Mouse (Mus musculus): ENCODE data around the gene Bpgm. TPM values are rescaled to one million over a fixed set of nuclear protein-coding genes. Genes with fewer than 3 reads are reported as not detected.

Bpgm gene
- total RNA-seq (2022) = 10 to 100 TPM; 67.9 to 77.1 (median 72.1) TPM

DNA sequence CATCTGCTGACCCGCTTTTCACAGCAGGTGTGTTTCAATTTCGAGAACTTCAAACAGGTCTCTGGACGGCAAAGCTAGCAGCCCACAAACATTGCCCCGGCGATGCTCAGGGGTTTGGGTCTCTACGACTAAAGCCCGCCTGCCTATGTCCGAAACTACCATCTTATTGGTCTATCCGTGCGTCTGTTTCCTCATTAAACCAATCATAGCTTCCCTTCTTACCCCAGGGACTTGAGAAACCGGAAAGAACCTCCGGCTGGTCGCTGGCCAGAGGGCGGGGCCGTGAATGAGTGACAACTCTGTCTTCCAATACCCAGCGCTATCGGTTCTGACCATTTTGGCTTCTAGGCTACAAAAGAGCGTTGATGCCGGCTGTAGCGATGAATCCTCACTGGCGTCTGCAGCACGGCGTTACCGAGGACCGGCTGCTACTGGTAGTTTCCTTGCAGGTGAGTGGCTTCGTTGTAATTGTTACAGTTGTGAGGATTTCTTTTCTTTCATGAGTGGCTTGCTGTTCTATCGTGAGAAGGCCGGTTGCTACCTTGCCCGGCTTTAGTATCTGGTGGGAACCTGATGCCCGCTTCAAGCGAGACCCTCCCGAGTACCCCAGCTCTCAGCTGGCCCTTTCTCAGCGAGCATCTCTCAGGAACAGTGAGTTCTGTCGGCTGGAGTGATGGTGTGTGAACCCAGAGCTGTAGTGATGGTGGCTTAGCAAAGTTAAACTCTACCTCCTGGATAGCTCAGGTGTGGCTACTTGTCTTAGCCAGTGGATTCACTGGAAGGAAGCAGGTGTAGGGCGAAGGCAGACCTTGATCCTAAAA lies at the start of gene Bpgm:
Gene Bpgm (plus strand): TSS at position 234 of the 821 bp plus-strand sequence.
- DNase-seq (ENCODE audit: low spot score in 2 of 2) = peak; percentile 99 to 100

DNA sequence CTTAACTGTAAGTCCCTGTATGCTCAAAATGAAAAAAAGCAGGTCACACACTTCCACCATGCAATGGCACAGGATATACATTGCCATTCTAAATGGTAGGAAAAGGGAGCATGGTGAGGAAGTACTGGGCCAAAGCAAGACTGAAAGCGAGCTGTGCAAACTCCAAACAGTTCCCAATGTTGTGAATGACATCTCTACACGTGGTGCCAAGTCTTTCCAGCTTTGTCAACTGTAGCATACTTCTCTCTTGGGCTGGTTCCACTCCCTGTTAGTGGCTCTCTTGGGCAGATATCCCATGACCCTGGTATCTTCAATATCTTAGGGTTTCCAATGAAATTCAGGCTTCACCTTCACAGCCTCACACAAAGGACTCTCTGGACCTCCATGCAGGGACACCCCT lies 37.0 kb upstream of the Bpgm start:
- DNase-seq (ENCODE audit: low spot score in 2 of 2) = no peak

- DNase-seq (ENCODE audit: low spot score in 2 of 2) = no peak
Measured at GRCm38 (mm10) chr6:34441556-34442257, 34.3 kb upstream of the Bpgm start.

GRCm38 (mm10) chr6:34443791-34444190 lies 32.2 kb upstream of the Bpgm start:
- DNase-seq (ENCODE audit: low spot score in 2 of 2) = no peak

DNA sequence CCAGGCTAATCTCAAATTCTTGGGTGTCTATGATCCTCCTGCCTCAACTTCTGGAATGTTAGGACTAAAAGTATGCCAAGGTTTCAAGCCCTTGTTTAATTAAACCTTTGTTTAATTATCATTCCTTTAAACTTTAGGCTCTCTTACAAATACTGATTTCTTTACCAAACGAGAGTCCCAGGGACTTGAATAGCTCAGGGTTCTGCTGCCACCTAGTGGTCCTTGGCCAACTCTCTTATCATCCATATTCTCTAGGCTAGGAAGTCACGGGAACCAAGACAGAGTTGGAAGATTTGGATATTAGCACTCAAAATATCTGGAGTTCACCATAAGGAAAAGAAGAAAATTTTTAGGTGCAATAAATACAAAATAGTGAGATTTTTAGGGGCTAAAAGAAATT lies 28.0 kb upstream of the Bpgm start:
- peak; percentile 10 to 35 for DNase-seq (ENCODE audit: low spot score in 2 of 2)

DNA sequence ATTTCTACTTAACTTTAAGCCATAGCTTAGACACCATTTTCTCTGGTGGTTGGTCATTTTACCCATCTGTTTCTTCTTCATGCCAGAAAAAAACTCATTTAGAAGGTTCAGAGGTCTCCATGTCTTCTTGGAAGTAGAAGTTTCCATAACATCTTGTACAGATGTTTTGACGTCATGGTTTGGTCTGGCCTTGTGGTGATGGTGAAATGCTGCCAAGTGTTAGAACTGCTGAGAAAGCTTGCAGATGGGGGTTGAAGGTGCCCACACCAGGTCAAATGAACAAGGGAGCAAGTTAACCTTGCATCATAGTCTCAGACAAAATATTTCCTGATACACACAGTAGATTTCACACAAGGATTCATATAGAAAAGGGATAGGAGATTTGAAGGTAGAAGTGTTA lies 27.3 kb upstream of the Bpgm start:
- DNase-seq (ENCODE audit: low spot score in 2 of 2) = no peak

- DNase-seq (ENCODE audit: low spot score in 2 of 2) = no peak
Measured at GRCm38 (mm10) chr6:34452963-34453770, 22.8 kb upstream of the Bpgm start.

DNA sequence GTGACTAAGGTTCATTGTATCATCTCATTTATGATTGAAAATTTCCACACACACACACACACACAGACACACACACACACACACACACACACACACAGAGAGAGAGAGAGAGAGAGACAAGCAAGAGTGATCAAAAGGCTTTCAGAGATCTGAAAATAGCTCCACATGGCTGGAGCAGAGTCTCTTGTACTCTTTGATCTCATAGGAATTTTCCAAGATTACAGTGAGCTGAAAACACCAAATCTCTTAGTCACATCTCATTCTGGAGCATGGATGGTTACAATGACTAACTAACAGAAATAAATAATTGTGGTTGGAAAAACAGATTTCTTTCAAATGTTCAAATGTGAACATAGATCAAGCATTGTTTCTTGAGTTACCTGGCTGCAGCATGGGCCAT lies 16.6 kb upstream of the Bpgm start:
- no peak for DNase-seq (ENCODE audit: low spot score in 2 of 2)

DNA sequence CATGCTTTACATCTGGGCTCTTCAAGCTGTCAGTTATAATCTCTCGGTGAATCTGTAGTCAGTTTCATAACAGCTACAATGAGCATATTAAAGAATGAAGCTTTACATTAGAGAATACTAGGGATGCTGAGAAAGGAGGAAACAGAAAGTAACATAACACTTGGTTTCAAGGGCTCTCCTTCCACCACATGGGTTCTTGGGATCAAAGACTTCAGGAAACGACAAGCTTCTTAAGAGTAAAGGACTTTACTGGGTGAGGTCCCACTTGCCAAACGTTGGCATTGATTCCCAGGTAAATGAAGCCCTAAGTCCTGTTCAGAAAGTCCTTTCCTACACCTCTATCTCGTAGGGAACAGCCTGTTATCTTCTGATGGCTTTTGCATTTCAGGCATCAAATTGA lies 15.4 kb upstream of the Bpgm start:
- DNase-seq (ENCODE audit: low spot score in 2 of 2) = no peak

- no peak for DNase-seq (ENCODE audit: low spot score in 2 of 2)
Measured at GRCm38 (mm10) chr6:34463582-34463981, 12.4 kb upstream of the Bpgm start.

- DNase-seq (ENCODE audit: low spot score in 2 of 2) = no peak
Measured at GRCm38 (mm10) chr6:34471434-34472110, 4.4 kb upstream of the Bpgm start.

DNA sequence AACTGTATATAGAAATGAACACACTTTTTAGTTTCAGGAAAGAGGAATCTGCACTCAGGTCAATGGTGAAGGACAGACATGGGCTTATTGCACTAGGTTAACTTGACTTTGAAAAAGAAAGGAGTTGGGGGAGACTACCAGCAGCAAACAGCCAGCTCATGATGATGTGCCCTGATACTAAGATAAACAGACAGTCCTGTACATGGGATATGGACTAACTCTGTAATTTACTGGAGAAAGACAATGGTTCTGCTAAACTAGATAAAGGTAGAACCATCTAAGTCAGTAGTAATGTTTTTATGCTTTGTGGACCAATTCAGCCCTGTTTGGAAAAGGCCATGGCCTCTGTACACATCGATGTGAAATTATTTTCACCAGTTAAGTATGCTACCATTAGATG lies 2.7 kb upstream of the Bpgm start:
- no peak for DNase-seq (ENCODE audit: low spot score in 2 of 2)

DNA sequence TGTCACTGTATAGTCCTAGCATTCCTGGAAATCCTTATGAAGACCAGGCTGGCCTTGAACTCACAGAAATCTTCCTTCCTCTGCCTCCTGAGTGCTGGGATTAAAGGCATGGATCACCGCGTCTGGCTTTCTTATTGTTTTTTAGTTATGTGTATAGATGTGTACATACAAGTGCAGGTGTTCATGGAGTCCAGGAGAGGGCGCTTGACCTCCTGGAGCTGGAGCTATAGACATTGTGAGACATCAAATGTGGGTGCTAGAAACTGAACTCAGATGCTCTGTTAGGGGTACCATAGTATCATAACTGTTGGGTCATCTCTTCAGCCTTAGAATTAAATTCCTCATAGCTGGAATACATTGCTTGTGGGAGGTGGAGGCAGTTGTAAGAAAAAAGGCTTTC lies 2.0 kb upstream of the Bpgm start:
- no peak for DNase-seq (ENCODE audit: low spot score in 2 of 2)

DNA sequence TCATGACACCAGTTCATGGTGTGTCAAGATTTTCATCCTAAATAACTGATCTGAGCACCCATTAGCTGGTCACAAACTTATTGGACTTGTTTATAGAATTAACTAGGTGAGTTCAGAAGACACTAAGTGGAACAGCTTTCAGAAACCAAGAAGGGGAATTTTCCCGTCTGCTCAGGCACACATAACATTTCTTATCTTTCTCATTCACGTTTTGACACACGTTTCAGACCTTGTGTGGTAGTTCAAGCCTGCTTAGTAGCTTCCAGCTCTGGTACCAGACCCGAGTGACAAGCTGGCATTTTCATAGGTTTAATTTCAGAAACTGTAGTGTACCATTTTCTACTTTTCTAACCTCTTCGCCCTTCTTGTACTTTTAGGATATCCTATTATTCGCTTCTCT lies 616 bp upstream of the Bpgm start:
- no peak for DNase-seq (ENCODE audit: low spot score in 2 of 2)

DNA sequence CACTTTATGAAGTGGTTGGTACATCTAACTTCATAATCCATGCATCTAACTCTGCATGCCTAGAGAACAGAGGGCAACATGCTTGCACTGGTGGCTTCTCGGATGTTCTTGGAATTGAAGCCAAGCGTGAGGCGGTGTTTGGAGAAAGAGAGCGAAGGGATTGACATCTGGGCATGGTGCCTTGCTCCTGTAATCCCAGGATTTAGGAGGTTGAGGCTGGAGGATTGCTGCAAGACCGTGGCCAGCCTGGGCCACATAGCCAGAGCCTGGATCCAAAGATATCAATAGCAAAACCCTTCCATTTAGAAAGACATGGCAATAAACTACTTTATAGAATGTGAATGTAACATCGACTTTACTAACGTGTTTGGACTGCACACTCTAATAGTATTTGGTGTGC lies 2.0 kb downstream of the Bpgm start:
- DNase-seq (ENCODE audit: low spot score in 2 of 2) = no peak

GRCm38 (mm10) chr6:34478677-34479360 lies 2.8 kb downstream of the Bpgm start:
- DNase-seq (ENCODE audit: low spot score in 2 of 2) = no peak

DNA sequence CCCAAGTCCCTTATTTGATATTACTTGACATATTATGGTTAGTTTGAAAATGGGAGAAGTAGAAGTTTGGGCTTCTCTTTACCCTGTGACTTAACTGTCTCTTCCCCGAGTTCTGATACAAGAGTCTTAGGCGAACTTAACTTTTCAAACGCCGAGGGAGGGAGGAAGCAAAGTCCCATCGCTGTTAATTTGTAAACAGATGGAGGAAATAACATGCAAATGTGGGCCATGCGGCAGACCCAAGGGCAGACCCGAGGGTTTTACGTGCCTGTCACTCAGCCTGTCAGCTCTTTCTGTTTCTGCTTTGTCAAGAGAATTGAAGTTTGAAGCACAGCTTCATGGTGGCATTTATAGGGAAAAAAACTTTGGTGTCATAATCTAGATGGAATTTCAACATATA lies 3.5 kb downstream of the Bpgm start:
- no peak for DNase-seq (ENCODE audit: low spot score in 2 of 2)

GRCm38 (mm10) chr6:34480749-34481148 lies 4.7 kb downstream of the Bpgm start:
- DNase-seq (ENCODE audit: low spot score in 2 of 2) = no peak

DNA sequence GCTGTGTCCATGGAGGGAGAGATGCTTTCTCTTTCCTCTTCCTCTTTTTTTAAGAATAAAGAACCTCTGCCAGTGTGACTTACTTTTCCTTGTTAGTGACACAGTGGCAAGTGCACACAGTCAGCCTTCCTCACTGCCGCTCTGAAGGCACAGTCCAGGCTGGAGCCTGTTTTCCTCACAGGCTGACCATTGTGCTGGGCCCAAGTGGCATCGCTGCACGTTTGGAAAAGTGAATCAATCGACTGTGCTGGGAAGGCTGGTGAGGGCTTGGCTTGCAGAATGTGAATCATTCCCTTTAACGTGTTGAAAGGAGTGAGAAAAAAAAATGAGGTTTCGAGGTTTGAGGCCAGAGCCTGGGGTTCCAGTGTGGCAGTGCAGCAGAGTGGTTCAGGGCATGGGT lies 5.3 kb downstream of the Bpgm start:
- no peak for DNase-seq (ENCODE audit: low spot score in 2 of 2)

- DNase-seq (ENCODE audit: low spot score in 2 of 2) = no peak
Measured at GRCm38 (mm10) chr6:34482842-34483241, 6.8 kb downstream of the Bpgm start.

- no peak for DNase-seq (ENCODE audit: low spot score in 2 of 2)
Measured at GRCm38 (mm10) chr6:34483390-34483789, 7.4 kb downstream of the Bpgm start.
